Mouse (Mus musculus): ENCODE measurements at regions not wholly inside any gene's neighbourhood (a gene's known extent, or its start where the extent isn't known, plus 50 kb on each side); places are given as distances from the start of the nearest gene placed in this dataset.

DNA sequence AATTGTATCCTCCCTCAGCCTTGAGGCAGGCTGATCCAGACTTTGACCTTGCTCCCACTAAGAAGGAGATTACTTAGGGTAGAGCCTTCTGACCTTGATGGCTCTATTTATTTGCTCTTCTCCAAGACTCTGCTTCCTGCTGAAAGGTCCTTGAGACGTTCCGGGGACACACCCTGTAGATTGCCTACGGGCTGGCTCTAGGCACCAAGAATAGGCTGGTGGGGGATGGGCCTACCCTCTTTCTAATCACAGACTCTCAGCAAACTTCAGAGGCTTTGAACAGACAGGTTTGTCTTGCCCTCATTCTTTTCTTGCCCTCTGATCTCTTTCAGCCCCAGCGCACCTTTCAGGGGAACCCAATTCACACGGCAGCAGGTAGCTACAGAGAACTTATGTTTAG lies 265.4 kb upstream of the Fshr start:
- H3K4me1 ChIP-seq (ENCODE audit: control insufficient read depth, insufficient read depth, low read length): no peaks in the 10 kb centered on the region
- no peak overlapping the region for H3K27ac ChIP-seq (ENCODE audit: low read length)
- no peak overlapping the region for H3K4me3 ChIP-seq (ENCODE audit: low read depth, low read length)
- H3K4me2 ChIP-seq (ENCODE audit: low read length): no peak overlapping the region
- no peaks in the 10 kb centered on the region for H3K36me3 ChIP-seq (ENCODE audit: control insufficient read depth, insufficient read depth, low read length)
- H3K9ac ChIP-seq (ENCODE audit: low read depth, low read length): no peak overlapping the region
- 77% methylated on average over 5 of the region's 5 CpGs for WGBS
- no peak for ATAC-seq
- no peaks in the 10 kb centered on the region for H3K9me3 ChIP-seq (replicated peaks; ENCODE audit: control insufficient read depth, low read length, poor library complexity, severe bottlenecking)
- H3K27me3 ChIP-seq (ENCODE audit: control insufficient read depth, insufficient read depth, low read depth, low read length): no peaks in the 10 kb centered on the region

GRCm38 (mm10) chr17:89460438-89460837 lies 260.0 kb upstream of the Fshr start:
- H3K36me3 ChIP-seq (ENCODE audit: control insufficient read depth, insufficient read depth, low read length): no peaks in the 10 kb centered on the region
- no peak overlapping the region for H3K4me3 ChIP-seq (ENCODE audit: low read depth, low read length)
- H3K4me1 ChIP-seq (ENCODE audit: control insufficient read depth, insufficient read depth, low read length): no peaks in the 10 kb centered on the region
- no peaks in the 10 kb centered on the region for H3K27me3 ChIP-seq (ENCODE audit: control insufficient read depth, insufficient read depth, low read depth, low read length)
- H3K27ac ChIP-seq (ENCODE audit: low read length): no peak overlapping the region
- no peak overlapping the region for H3K4me2 ChIP-seq (ENCODE audit: low read length)
- WGBS: 75% methylated on average over 5 of the region's 5 CpGs
- H3K9ac ChIP-seq (ENCODE audit: low read depth, low read length): no peak overlapping the region
- no peaks in the 10 kb centered on the region for H3K9me3 ChIP-seq (replicated peaks; ENCODE audit: control insufficient read depth, low read length, poor library complexity, severe bottlenecking)
- ATAC-seq: no peak

DNA sequence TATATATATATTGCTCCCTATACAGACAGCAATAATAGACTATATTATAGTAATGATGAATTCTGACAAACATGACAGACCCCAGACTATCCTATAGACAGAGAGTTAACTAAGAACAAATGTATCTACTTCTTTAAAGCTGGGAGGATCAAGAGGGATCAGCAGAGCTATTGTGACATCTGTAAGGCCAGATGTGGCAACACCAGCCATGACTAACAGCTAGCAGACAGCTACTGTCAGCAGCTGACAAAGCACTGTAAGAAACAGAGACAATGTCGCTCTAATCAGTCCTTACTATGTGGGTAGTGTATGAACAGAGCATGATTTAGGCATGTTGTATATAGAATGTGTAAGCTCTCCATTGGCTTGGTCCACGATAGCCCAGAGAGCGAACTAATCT lies 253.8 kb upstream of the Fshr start:
- Histone ChIP-seq H3K27ac (ENCODE audit: low read length) (no peak overlapping the region), H3K4me3 (ENCODE audit: low read depth, low read length) (no peak overlapping the region), H3K4me1 (ENCODE audit: control insufficient read depth, insufficient read depth, low read length) (no peaks in the 10 kb centered on the region), H3K4me2 (ENCODE audit: low read length) (no peak overlapping the region), H3K36me3 (ENCODE audit: control insufficient read depth, insufficient read depth, low read length) (no peaks in the 10 kb centered on the region), H3K9ac (ENCODE audit: low read depth, low read length) (no peak overlapping the region), H3K27me3 (ENCODE audit: control insufficient read depth, insufficient read depth, low read depth, low read length) (no peaks in the 10 kb centered on the region), H3K9me3 (replicated peaks; ENCODE audit: control insufficient read depth, low read length, poor library complexity, severe bottlenecking) (no peaks in the 10 kb centered on the region)
- 92% methylated on average over 3 of the region's 3 CpGs for WGBS
- ATAC-seq: no peak

DNA sequence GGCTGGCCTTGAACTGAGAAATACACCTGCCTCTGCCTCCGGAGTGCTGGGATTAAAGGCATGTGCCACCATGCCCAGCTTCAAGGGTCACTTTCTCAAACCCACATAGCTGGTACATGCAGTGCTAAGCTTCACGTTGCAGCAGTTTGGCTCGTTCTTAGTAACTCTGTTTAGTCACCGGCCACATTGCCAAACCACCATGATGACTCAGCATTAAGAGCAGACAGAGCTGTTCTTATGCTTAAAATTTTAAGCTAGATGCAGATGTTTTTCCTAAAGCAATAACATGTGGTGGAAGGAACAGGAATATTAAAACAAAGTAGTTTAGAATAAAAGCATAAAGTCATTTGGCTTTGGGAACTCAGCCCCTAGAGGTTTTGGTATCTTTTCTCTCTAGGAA lies 250.2 kb upstream of the Fshr start:
- Histone ChIP-seq H3K4me3 (ENCODE audit: low read depth, low read length) (no peak overlapping the region), H3K27ac (ENCODE audit: low read length) (no peak overlapping the region), H3K36me3 (ENCODE audit: control insufficient read depth, insufficient read depth, low read length) (no peaks in the 10 kb centered on the region), H3K4me1 (ENCODE audit: control insufficient read depth, insufficient read depth, low read length) (no peaks in the 10 kb centered on the region), H3K9me3 (replicated peaks; ENCODE audit: control insufficient read depth, low read length, poor library complexity, severe bottlenecking) (no peaks in the 10 kb centered on the region), H3K4me2 (ENCODE audit: low read length) (no peak overlapping the region), H3K9ac (ENCODE audit: low read depth, low read length) (no peak overlapping the region), H3K27me3 (ENCODE audit: control insufficient read depth, insufficient read depth, low read depth, low read length) (no peaks in the 10 kb centered on the region)
- no peak for ATAC-seq
- WGBS: 92% methylated on average over 4 of the region's 4 CpGs

GRCm38 (mm10) chr17:89449391-89449790 lies 248.9 kb upstream of the Fshr start:
- H3K4me3 ChIP-seq (ENCODE audit: low read depth, low read length): no peak overlapping the region
- no peak for ATAC-seq
- no peaks in the 10 kb centered on the region for H3K36me3 ChIP-seq (ENCODE audit: control insufficient read depth, insufficient read depth, low read length)
- no peaks in the 10 kb centered on the region for H3K9me3 ChIP-seq (replicated peaks; ENCODE audit: control insufficient read depth, low read length, poor library complexity, severe bottlenecking)
- H3K27me3 ChIP-seq (ENCODE audit: control insufficient read depth, insufficient read depth, low read depth, low read length): no peaks in the 10 kb centered on the region
- no peak overlapping the region for H3K4me2 ChIP-seq (ENCODE audit: low read length)
- H3K4me1 ChIP-seq (ENCODE audit: control insufficient read depth, insufficient read depth, low read length): no peaks in the 10 kb centered on the region
- no peak overlapping the region for H3K27ac ChIP-seq (ENCODE audit: low read length)
- H3K9ac ChIP-seq (ENCODE audit: low read depth, low read length): no peak overlapping the region

GRCm38 (mm10) chr17:89434288-89434687 lies 233.8 kb upstream of the Fshr start:
- no peak overlapping the region for H3K27ac ChIP-seq (ENCODE audit: low read length)
- H3K4me1 ChIP-seq (ENCODE audit: control insufficient read depth, insufficient read depth, low read length): no peaks in the 10 kb centered on the region
- no peaks in the 10 kb centered on the region for H3K27me3 ChIP-seq (ENCODE audit: control insufficient read depth, insufficient read depth, low read depth, low read length)
- WGBS: 90% methylated on average over 4 of the region's 4 CpGs
- no peaks in the 10 kb centered on the region for H3K9me3 ChIP-seq (replicated peaks; ENCODE audit: control insufficient read depth, low read length, poor library complexity, severe bottlenecking)
- no peak for ATAC-seq
- H3K36me3 ChIP-seq (ENCODE audit: control insufficient read depth, insufficient read depth, low read length): no peaks in the 10 kb centered on the region
- H3K4me2 ChIP-seq (ENCODE audit: low read length): no peak overlapping the region
- H3K4me3 ChIP-seq (ENCODE audit: low read depth, low read length): no peak overlapping the region
- no peak overlapping the region for H3K9ac ChIP-seq (ENCODE audit: low read depth, low read length)

- Histone ChIP-seq H3K4me3 (ENCODE audit: low read depth, low read length) (no peak overlapping the region), H3K4me1 (ENCODE audit: control insufficient read depth, insufficient read depth, low read length) (no peaks in the 10 kb centered on the region), H3K27ac (ENCODE audit: low read length) (no peak overlapping the region), H3K9me3 (replicated peaks; ENCODE audit: control insufficient read depth, low read length, poor library complexity, severe bottlenecking) (no peaks in the 10 kb centered on the region), H3K36me3 (ENCODE audit: control insufficient read depth, insufficient read depth, low read length) (no peaks in the 10 kb centered on the region), H3K27me3 (ENCODE audit: control insufficient read depth, insufficient read depth, low read depth, low read length) (no peaks in the 10 kb centered on the region), H3K4me2 (ENCODE audit: low read length) (no peak overlapping the region), H3K9ac (ENCODE audit: low read depth, low read length) (no peak overlapping the region)
- 88% methylated on average over 1 of the region's 1 CpGs for WGBS
- no peak for ATAC-seq
Measured at GRCm38 (mm10) chr17:89410026-89410425, 209.6 kb upstream of the Fshr start.

DNA sequence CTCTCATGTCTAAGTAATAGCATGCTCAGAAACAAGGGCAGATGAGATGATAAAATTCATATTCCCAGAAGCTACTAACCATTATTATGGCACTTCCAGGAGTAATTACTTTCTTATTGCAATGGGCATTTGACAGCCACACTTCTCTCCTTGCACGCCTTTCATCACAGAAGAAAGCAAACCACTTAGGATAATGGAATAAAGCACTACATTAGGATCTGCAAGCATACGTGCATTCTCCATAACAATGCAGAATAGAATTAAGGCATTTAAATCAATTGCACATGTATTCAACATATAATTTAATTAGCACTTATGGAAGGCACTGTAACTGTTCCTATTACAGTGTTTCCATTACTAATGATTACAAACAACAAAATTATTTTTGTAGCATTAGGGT lies 205.1 kb upstream of the Fshr start:
- 75% methylated on average over 2 of the region's 2 CpGs for WGBS
- no peaks in the 10 kb centered on the region for H3K9me3 ChIP-seq (replicated peaks; ENCODE audit: control insufficient read depth, low read length, poor library complexity, severe bottlenecking)
- ATAC-seq: no peak

DNA sequence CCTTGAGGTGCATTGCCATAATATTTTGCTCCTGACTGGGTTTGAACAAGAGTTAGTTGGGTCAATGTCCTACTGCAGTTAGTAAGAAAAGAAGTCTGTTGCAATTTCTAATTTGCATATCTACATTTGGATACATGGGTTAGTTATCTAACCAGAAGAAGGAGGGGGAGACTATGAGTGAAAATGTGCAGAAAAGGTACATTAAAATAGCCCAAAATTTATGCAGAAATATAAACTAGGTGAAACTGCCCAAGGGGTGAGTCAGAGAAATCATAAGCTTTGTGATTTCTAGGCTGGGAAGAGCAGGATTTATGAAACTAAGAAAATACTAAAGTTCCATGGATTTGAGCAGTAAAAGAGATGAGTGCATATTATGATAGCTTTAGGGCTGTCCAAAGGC lies 156.8 kb upstream of the Fshr start:
- no peak overlapping the region for H3K4me3 ChIP-seq (ENCODE audit: low read depth, low read length)
- no peak overlapping the region for H3K27ac ChIP-seq (ENCODE audit: low read length)
- H3K4me1 ChIP-seq (ENCODE audit: control insufficient read depth, insufficient read depth, low read length): no peaks in the 10 kb centered on the region
- no peak for ATAC-seq
- no peak overlapping the region for H3K9ac ChIP-seq (ENCODE audit: low read depth, low read length)
- no peaks in the 10 kb centered on the region for H3K27me3 ChIP-seq (ENCODE audit: control insufficient read depth, insufficient read depth, low read depth, low read length)
- H3K4me2 ChIP-seq (ENCODE audit: low read length): no peak overlapping the region
- H3K36me3 ChIP-seq (ENCODE audit: control insufficient read depth, insufficient read depth, low read length): no peaks in the 10 kb centered on the region
- H3K9me3 ChIP-seq (replicated peaks; ENCODE audit: control insufficient read depth, low read length, poor library complexity, severe bottlenecking): no peaks in the 10 kb centered on the region

More for the DNA sequence above, 205.1 kb upstream of the Fshr start:
- Histone ChIP-seq H3K4me3 (ENCODE audit: low read depth, low read length) (no peak overlapping the region), H3K36me3 (ENCODE audit: control insufficient read depth, insufficient read depth, low read length) (no peaks in the 10 kb centered on the region), H3K27ac (ENCODE audit: low read length) (no peak overlapping the region), H3K9ac (ENCODE audit: low read depth, low read length) (no peak overlapping the region), H3K4me2 (ENCODE audit: low read length) (no peak overlapping the region), H3K27me3 (ENCODE audit: control insufficient read depth, insufficient read depth, low read depth, low read length) (no peaks in the 10 kb centered on the region), H3K4me1 (ENCODE audit: control insufficient read depth, insufficient read depth, low read length) (no peaks in the 10 kb centered on the region)

All from midbrain, embryonic 16.5 days (tissue).